Mouse (Mus musculus) heart, adult 9 months (tissue): Measurements from ENCODE around the gene Bend3.

ENCODE experiments used
- DNase-seq, 2 experiments: peaks; one replicate each; pipeline ENCODE4 v3.0.0; 2022; ENCODE audit warnings: low spot score in 2 of 2

The Bend3 gene

DNA sequence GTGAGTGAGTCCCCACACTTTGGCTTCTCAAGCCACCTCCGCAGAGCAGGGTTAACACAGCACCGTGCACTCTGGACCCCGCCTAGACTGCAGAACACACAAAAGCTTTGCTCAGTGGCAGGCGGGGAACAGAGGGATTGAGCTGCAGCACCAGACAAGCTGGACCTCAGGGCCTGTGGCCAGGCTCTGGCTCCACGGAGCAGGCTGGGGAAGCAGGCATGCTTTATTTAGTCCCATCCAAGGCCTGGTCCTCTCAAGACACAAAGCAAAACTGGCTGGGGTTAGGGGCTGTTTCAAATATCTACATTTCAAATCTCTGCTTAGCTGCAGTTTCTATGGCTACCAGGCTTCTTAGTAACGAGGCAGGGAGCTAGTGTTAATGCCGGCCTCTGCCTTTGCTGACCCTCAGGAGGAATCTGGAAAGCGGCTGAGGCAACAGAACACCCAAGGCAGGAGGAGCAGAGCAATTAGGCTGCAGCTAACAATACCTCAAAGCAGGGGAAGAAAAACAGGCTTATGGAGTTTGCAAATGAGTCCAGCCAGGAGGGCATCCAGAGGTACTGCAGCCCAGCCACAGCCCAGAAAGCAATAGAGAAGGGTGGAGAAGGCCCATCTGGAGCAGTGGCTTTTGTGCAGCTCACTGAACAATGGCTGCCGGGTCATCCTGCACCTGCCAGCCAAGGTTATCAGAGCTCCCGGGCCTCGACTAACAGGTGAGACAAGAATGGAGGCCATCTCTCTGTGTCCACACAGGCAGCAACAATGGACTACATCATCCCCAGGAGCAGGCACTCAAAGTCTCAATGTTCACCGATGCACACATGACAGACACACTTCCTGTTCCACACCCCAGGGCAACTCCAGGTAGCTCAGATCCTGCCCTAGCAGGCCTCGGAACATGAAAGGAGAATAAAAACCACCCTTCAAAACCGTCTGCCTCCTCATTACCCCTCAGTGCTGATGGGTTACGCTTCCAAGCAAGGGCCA lies 48.9 kb downstream of the Bend3 start:
- DNase-seq, result no peak

DNA sequence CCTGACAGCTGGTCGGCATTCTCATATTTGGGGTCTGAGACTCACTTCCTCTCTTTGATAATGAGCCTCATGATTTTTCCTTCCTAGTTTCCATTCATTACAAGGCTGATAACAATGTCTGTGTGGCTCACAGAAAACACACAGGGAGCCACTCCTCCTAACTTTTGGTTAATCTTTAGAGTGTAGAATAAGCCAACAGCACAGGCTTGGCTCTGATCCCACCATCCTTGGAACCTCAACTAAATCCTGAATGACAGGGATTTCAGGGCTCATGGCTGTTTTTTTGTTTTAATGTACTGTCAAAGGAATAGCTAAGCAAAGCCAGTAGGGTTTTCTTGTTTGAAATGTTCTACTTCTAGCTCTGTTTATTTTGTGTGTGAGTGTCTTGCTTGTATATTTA lies 55.8 kb downstream of the Bend3 start:
- DNase-seq, result no peak

DNA sequence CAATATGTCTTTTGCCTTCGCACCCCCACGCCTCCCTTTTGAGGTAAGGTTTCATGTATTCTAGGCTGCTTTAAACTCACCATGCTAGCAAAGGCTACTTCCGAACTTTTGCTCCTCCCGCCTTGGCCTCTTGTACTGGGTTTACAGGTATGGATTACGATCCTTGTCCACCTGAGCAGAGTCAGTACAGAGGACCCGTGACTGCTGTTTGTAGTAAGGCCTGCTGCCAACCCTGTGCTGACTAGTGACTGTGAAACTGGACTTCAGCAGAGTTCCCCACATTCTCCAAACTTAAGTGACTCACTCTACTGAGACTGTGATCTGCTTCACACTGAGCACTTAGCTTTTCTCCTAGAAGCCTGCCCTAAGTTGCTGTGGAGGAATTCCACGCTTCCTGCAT lies 59.0 kb downstream of the Bend3 start:
- DNase-seq, result no peak

DNA sequence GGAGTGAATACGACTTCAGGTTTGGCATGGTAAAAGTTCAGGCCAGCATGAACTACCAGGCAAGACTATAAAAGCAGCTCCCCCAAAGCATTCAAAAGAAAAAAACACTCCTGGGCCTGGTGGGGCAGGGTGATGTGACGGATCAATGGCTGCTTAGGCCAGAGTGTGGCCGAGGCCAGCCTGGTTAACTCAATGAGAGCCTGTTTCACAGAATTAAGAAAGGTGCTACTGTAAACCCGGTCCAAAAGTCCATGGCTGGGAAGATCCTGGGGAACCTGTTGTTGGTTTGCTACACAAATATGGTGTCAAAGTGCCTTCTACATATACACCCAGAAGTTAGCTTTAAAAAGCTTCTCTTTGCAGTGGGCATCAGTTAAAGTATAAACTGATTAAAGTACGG lies 60.2 kb downstream of the Bend3 start:
- DNase-seq, result no peak

DNA sequence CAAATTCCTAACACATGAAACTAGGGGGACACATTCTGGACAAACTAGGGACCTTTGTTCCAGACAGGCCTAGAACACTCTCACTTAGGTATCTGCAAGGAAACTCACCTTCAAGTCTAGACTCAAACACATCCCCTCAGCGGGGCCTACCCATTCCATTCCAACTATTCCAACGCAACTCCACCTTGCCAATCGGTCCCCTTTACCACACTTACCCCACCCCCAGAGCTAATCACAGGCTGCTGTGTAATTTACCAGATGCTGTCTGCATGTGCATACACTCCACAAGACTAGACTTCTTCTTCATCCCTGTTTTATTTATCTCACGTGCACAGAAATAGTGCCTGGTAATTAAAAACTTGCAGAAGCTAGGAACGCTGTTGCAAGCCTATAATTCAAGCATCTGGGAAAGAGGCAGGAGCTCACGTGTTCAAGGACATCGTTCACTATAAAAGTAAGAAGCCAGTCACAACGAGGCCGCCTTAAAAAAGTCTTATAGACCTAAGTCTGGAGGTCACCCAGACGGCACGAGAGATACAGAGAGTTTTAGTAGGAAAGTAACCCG lies 61.2 kb downstream of the Bend3 start:
- DNase-seq, result no peak

DNA sequence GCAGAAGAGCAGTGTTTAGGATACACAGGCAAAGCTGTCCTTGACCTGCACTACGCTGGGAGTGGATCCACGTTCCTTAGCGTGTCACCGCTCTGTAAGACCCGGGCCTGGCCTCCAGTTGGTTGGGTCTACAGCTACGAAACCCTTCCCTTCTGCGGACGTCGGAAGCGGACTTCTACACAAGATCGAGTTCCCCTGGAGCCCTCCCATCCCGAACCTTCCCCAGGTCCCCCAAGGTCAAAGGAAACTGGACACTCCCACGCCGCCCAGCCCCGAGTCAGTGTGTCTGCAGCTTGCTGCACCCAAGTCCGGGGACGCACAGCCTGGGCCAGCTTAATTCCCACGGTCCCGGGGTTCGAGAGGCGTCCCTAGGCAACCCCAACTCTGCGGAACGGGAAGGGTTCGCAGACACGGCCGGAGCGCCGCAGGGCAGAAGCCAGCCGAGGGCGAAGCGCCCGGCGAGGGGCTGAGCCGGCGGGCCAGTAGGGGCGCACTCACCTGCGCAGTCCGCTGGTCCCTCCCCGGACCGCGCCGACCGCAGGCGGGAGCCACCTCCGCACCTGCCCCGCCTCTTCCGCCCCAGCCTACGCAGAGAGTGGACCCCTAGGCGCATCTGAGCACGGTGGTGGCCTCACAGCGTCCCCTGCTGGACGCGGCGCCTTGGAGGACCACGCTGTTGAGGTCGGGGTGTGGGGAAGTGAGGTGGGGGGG lies 62.0 kb downstream of the Bend3 start, which contains the start of gene 1700021F05Rik:
TSS of gene 1700021F05Rik (minus strand) at position 553 of the 711 bp plus-strand sequence.
- DNase-seq, result peak; percentile 93 to 95

DNA sequence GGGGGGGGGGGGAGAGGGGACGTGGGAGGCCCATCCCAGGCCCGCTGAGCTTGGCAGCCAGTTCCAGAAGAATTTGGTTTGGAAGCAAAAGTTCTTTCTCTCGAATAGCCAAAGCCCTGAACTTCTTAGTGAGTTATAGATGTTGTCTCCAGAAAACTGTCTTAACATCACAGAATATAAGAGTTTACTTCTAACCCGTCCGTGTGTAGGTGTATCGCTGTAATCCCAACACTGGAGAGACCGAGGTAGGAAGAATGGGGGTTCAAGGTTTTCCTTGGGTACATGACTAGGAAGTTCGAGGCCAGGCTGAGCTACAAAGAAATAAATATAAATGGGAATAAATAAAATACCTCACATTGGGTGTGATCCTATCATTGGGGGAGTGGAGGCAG lies 62.5 kb downstream of the Bend3 start:
- peak in 1 of 2 experiments; percentile 15 for DNase-seq

DNA sequence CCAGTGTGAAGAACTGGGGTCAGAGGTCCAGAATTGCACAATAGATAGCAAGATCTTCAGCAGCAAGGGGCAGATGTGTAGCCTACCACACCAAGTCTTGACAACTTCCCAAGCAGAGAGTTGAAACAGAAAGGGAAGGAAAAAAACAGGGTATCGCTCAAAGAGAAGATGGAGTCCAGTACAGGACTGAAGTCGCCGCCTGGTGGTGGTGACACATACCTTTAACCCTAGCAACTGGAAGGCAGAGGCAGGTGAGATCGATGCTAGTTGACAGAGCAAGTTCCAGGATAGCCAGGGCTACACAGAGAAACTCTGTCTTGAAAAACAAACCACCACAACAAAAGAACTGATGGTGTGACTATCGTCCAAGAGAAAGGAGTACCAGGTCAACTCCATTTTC lies 70.8 kb downstream of the Bend3 start:
- DNase-seq, result no peak

DNA sequence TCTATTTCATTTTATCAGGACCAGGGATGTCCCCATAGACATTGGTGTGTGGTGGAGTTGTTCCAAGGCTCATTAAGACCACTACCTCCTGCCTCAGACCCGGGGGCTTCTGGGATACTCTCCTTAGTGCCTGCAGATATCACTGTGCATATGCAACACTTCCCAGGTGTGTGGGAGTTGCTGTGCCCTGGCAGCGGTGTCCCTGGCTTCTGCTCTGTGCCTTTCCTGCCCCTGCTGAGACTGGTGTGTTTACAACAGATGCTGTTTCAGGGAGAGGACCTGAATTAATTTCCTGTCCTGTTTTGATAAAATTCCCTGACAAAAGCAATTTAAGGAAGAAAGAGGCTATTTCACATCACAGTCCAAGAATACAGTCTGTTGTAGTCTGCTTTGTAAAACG lies 72.3 kb downstream of the Bend3 start:
- no peak for DNase-seq

DNA sequence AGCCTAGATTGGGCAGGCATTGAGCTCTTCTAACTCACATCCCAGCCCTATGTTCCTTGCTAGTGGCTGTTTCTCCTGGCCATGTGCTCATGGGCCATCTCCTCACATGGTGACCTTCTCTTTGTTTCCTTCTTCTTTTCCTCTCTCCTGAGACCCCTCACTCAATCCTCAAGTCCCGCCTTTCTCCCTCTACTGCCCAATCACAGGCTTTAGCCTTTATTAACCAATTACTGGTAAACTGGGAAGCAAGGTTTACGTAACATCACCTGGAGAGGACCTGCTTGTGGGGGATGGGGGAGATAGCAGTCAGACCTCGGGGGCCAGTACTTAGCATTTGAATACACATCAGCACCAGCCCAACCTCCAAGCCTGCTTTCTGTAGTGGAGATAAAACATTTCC lies 72.8 kb downstream of the Bend3 start:
- DNase-seq, result no peak

DNA sequence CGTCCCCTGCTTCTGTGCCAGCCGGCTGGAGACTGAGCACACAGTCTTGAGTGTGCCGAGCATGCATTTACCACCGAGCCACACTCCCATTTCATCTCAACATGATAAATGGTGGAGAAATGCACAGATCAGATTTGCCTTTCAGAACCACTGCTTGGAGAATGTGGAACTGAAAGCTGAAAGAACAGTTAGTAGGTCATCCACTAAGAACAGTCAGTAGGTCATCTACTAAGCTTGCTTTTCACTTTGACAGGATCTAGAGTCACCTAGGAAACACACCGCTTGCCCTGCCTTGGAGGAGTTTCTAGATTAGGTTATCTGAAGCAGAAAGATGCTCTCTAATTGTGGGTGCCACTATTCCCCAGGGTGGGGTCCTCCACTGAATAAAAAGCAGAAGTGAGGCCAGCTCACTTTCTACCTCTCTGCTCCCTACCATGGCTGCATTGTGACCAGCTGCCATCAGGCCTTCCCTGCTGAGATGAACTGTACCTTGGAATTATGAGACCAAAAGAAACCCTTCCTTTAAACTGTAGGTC lies 79.1 kb downstream of the Bend3 start:
- no peak for DNase-seq

DNA sequence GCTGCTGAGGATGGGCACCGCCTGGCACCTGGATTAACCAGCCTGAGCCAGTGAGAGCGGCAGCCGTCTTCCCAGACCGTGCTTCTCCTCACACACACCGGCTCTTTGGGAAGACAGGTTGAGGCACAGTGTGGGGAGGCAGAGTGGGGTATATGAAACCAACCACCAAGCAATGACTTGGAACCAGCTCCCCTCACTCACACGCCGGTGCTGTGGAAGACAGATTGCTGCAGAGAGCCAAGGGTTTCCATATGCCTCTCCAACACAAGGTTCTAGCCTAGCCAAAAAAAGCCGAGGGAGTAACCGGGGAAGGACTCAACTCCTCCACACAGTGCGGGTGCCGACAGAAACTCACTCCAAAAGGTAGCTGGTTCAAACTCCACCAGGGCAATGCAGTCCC lies 80.7 kb downstream of the Bend3 start:
- DNase-seq, result no peak

DNA sequence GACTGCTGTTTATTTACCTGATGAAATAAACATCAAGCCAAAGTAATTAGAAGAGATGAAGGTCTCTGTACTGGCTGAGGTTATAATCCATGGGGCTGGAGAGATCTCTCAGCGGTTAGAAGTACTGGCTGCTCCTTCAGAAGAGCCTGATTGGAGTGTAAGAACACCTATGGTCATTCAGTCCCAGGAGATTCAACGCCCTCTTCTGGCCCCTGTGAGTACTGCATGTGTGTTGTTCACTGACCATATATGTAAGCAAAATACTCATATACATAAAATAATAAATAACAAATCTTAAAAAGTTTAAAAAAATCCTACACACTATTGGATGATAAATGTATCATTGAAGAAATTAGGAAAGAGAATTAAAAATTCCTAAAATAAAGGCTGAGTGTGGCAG lies 82.1 kb downstream of the Bend3 start:
- DNase-seq, result no peak

DNA sequence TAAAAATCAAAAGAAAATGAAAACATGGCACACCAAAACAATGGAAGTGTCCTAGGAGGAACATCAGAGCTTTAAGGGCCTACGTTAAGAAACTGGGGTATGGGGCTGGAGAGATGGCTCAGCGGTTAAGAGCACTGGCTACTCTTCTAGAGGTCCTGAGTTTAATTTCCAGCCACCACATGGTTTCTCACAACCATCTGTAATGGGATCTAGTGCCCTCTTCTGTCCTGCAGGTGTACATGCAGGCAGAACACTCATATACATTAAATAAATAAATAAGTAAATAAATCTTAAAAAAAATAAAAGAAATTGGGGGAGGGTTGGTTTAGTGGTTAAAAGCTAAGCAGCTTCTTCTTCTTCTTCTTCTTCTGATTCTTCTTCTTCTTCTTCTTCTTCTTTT lies 82.7 kb downstream of the Bend3 start:
- DNase-seq, result no peak
